Mouse (Mus musculus) limb, embryonic 15.5 days (tissue): Measurements from ENCODE around the gene Rnaseh2a. TPM values are rescaled to one million over a fixed set of nuclear protein-coding genes. Genes with fewer than 3 reads are reported as not detected.
A peak's percentile ranks its signal among the peaks of the same experiment; 100 is the strongest.

Experiments
- ATAC-seq: fragments of 200-750 bp; cut with Nextera tagmentation; 2 replicates; pipeline ENCODE4 v1.8.0; 2017; ENCODE audit warnings: low read depth, moderate TSS enrichment; ENCODE audit not compliant: insufficient number of reproducible peaks, low FRiP score, low TSS enrichment
- H3K27ac ChIP-seq: fragments of 300-500 bp; sonication (generic); 2 replicates; pipeline ENCODE4 v1.5.1; 2015; ENCODE audit warnings: moderate library complexity, mild to moderate bottlenecking, inconsistent platforms
- H3K27me3 ChIP-seq: fragments of 300-500 bp; sonication (generic); 2 replicates; pipeline ENCODE4 v1.6.1; 2015; ENCODE audit warnings: inconsistent platforms
- H3K36me3 ChIP-seq: fragments of 300-500 bp; sonication (generic); 2 replicates; pipeline ENCODE4 v1.6.1; 2015; ENCODE audit warnings: inconsistent platforms
- H3K4me1 ChIP-seq: fragments of 300-500 bp; sonication (generic); 2 replicates; pipeline ENCODE4 v1.6.1; 2015; ENCODE audit warnings: inconsistent platforms
- H3K4me2 ChIP-seq: fragments of 300-500 bp; sonication (generic); 2 replicates; pipeline ENCODE4 v1.6.1; 2015; ENCODE audit warnings: mild to moderate bottlenecking, inconsistent platforms
- H3K4me3 ChIP-seq: fragments of 300-500 bp; sonication (generic); 2 replicates; pipeline ENCODE4 v1.5.1; 2015; ENCODE audit warnings: mild to moderate bottlenecking, inconsistent platforms
- H3K9ac ChIP-seq: fragments of 300-500 bp; sonication (generic); 2 replicates; pipeline ENCODE4 v1.6.1; 2015; ENCODE audit warnings: inconsistent platforms
- H3K9me3 ChIP-seq: fragments of 300-500 bp; sonication (generic); 2 replicates; pipeline ENCODE4 v1.6.1; 2016; ENCODE audit warnings: inconsistent platforms
- WGBS: fragments of 180-500 bp; shearing (Covaris S2); methylation state at CpG from one replicate; pipeline ENCODE4 v1.1.7; 2015; 5-methylcytosine and 5-hydroxymethylcytosine counted together
- polyA plus RNA-seq: library from polyadenylated mRNA; unstranded; fragments of >200 nt; fragmentation: Nextera tagmentation; extraction: Ambion mirVana; gene quantifications from 2 replicates; pipeline ENCODE4 v1.2.1, GENCODE M21; 2015

Rnaseh2a gene
- polyA plus RNA-seq, 1 experiment from 2014 or later = 95.2 TPM

DNA sequence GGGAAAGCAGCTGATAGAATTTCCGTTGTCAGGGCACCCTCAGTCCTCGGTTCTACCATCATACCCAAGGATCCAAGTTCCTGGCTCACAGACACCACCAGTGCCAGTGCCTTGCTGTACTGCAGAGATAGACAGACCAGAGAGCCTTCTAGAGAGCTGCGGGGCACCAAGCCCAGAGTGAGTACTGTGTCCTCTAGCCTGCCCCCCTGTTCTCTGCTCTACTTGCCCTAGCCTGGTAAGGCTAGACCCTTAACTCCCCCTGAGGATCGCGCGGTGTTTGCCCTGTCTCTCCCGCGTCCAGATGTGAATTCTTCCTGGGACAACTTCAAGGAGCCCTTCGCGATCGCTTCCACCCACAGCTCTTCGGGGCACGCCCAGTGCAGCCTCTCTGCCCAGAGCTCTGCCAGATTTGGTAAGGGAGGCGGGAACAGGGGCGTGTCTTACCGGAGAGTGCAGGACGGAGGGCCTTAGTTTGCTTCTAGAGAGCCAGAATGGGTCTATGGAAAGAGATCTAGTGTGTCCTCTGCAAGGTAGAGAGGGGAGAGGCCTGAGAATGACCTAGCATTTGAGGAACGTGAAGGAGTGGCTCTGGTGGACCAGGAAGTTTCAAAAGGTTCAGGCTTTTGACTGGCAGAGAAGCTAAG lies 16.8 kb downstream of the Rnaseh2a start:
- WGBS = 4% methylated on average over 18 of the region's 18 CpGs
- Histone ChIP-seq H3K9me3 (no peaks in the 10 kb centered on the region), H3K4me2 (0 out of 2 replicates have a peak overlapping the region, but pooled peaks have one; percentile 14)

DNA sequence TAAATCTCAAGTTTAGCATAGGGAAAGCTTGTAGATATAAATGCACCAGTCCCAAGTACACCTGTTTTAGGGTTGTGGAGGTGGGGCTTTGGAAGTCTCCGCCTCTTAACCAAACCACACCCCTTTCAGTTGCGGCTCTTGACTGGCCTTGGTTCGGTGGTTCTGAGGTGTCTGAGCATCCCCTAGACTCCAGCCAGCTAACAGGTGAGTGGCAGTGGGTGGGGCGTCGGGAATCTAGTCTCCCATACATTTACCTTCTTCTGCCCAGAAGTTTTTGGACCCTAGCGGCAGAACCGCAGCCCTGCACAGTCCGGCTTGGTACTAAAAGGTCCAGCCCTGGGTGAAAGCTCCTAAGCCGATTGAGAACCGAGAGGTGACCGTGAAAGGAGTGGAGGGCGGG lies 19.8 kb downstream of the Rnaseh2a start:
- peaks cover 17% of the 10 kb centered on the region for H3K4me1 ChIP-seq
- no peak overlapping the region for H3K9ac ChIP-seq
- no peak overlapping the region for H3K4me3 ChIP-seq
- H3K4me2 ChIP-seq = no peak overlapping the region
- H3K27ac ChIP-seq = no peak overlapping the region
- H3K9me3 ChIP-seq = no peaks in the 10 kb centered on the region
- ATAC-seq = no peak
- peaks cover 74% of the 10 kb centered on the region for H3K27me3 ChIP-seq
- 21% methylated on average over 12 of the region's 12 CpGs for WGBS
- H3K36me3 ChIP-seq = no peaks in the 10 kb centered on the region

More for the DNA sequence above, 16.8 kb downstream of the Rnaseh2a start:
- no peak for ATAC-seq
- peaks cover 47% of the 10 kb centered on the region for H3K27me3 ChIP-seq
- peaks cover 10% of the 10 kb centered on the region for H3K36me3 ChIP-seq
- no peak overlapping the region for H3K9ac ChIP-seq
- peaks cover 5% of the 10 kb centered on the region for H3K4me1 ChIP-seq
- H3K4me3 ChIP-seq = no peak overlapping the region
- H3K27ac ChIP-seq = no peak overlapping the region

DNA sequence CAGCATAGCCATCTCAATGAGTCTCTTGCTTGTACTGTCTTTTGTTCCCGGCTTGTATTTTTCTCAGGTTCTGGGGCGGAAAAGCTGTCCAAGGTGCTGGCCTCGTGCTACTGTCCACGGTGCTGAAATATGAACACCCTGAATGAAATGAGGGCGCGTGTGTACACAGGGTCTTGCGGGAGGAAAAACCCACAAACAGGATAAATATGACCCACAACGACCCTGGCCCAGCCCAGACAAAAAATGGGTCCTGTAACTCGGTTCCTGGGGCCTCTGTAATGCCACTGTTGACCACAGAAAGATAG lies 22.4 kb downstream of the Rnaseh2a start:
- H3K4me3 ChIP-seq = no peak overlapping the region
- H3K27ac ChIP-seq = no peak overlapping the region
- H3K4me2 ChIP-seq = no peak overlapping the region
- no peak for ATAC-seq
- H3K27me3 ChIP-seq = peaks cover 83% of the 10 kb centered on the region
- no peaks in the 10 kb centered on the region for H3K36me3 ChIP-seq
- no peak overlapping the region for H3K9ac ChIP-seq
- WGBS = 10% methylated on average over 9 of the region's 9 CpGs
- H3K4me1 ChIP-seq = peaks cover 16% of the 10 kb centered on the region
- no peaks in the 10 kb centered on the region for H3K9me3 ChIP-seq

DNA sequence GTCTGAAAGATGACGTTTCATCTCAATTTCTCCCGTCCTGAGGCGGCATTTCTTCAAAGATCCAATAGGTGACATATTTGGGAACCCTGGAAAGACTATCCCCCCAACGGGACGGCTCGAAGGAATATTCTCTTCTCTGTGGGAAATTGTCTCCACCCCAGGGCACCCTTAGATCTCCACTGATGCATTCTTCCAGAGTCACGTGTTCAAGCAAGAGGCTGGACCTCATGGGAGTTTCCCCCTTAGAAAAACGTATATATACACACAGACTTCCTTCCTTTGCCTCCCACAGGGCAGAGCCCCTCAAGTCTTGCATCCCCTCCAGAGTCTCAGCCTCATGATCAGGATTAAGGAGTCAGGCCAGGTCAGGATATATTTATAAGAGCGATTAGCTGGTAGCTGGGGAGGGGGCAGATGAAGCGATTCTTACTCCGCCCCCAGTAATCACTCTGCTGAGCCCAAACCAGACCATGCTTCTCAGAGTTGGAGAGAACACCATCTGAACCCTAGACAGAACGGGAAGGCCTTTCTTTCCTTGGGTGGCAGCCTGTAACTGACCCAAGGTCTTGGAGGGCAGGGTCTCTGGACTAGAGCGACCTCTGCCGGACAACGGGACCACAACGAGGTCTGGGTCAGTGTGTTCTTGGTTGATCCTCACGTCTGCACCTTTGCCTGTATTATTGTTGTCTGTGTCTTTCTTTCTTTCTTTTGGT lies 22.9 kb downstream of the Rnaseh2a start, which contains the start of gene Rtbdn:
TSS of gene Rtbdn (plus strand) at position 464 of the 713 bp plus-strand sequence.
- Histone ChIP-seq H3K4me3 (peak within 1 kb of the TSS; percentile 43), H3K27ac (no peak within 1 kb of the TSS), H3K9ac (no peak within 1 kb of the TSS), H3K4me2 (peak within 1 kb of the TSS; percentile 84), H3K36me3 (no peaks in the 10 kb centered on the region), H3K9me3 (no peaks in the 10 kb centered on the region), H3K4me1 (peaks cover 16% of the 10 kb centered on the region), H3K27me3 (peaks cover 81% of the 10 kb centered on the region)
- no peak for ATAC-seq
- 13% methylated on average over 17 of the region's 17 CpGs for WGBS

DNA sequence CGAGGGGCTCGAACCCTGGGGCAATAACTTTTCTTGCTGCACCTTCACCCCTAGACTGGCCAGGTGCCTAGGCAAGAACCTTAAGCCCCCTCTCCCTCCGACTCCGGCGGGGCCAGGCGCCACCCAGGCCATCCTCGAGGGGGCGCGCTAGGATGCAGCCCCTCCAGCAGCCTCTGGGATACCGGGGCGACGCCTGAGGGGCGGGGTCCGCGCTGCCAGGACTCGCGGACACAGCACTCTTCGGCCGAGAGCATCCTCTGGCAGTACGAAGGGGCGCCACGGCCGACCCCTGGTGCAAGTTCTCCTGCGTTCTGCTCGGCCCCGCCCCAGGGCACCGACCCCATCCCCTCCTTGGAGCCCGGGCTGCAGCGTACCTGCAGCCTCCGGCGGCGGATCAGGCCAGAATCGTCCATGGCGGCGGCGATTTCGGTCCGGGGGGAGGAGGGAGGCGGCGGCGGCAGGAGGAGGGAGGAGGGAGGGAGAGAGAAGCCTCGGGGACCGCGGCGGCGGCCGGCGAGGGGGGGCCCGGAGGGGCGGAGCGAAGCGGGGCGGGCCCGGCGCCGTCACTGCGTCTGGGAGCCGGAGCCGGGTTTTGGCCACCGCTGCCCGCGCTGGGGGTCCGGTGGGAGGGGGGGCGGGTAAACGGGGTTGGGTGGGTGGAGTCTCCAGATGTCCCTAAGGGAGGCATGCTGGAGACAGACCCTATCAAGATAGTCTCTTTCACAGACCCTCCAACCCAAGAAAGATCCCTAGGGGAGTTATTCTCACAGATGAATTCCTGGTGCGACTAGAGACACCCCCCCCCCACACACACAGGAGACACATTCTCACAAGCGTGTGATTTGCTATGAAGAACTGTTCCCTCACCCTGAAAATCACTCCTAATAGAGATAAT lies 23.7 kb downstream of the Rnaseh2a start:
- H3K36me3 ChIP-seq = no peaks in the 10 kb centered on the region
- H3K27ac ChIP-seq = no peak overlapping the region
- H3K27me3 ChIP-seq = peaks cover 81% of the 10 kb centered on the region
- H3K4me1 ChIP-seq = peaks cover 16% of the 10 kb centered on the region
- peak overlapping the region; percentile 43 for H3K4me3 ChIP-seq
- peak overlapping the region; percentile 84 for H3K4me2 ChIP-seq
- no peak for ATAC-seq
- WGBS = under 1% methylated on average over 44 of the region's 67 CpGs
- no peak overlapping the region for H3K9ac ChIP-seq
- H3K9me3 ChIP-seq = no peaks in the 10 kb centered on the region

DNA sequence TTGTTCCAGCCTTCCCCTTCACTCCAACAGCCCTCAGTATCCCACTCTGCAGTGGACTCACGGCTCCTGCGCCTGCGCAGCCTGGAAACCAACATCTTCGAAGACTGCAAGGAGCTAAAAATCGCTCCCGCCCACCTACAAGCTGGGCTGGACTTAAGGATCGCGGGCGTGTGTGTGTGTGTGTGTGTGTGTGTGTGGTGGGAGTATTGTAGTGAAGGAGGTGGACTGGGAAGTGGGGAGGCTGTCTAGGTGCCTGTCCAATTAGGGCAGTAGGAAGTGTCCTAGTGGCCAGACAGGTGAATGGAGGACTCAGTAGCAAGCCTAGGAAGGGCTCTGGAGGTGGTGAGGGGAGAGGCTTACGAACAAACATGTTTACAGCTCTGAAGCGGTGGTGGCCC lies 24.3 kb downstream of the Rnaseh2a start:
- H3K4me1 ChIP-seq = peaks cover 16% of the 10 kb centered on the region
- 5% methylated on average over 11 of the region's 11 CpGs for WGBS
- H3K36me3 ChIP-seq = no peaks in the 10 kb centered on the region
- ATAC-seq = no peak
- H3K27me3 ChIP-seq = peaks cover 79% of the 10 kb centered on the region
- H3K9ac ChIP-seq = no peak overlapping the region
- H3K9me3 ChIP-seq = no peaks in the 10 kb centered on the region
- H3K4me2 ChIP-seq = peak overlapping the region; percentile 84; the same call in 1 of the 2 replicates
- H3K27ac ChIP-seq = no peak overlapping the region
- peak overlapping the region; percentile 43; the same call in 1 of the 2 replicates for H3K4me3 ChIP-seq

DNA sequence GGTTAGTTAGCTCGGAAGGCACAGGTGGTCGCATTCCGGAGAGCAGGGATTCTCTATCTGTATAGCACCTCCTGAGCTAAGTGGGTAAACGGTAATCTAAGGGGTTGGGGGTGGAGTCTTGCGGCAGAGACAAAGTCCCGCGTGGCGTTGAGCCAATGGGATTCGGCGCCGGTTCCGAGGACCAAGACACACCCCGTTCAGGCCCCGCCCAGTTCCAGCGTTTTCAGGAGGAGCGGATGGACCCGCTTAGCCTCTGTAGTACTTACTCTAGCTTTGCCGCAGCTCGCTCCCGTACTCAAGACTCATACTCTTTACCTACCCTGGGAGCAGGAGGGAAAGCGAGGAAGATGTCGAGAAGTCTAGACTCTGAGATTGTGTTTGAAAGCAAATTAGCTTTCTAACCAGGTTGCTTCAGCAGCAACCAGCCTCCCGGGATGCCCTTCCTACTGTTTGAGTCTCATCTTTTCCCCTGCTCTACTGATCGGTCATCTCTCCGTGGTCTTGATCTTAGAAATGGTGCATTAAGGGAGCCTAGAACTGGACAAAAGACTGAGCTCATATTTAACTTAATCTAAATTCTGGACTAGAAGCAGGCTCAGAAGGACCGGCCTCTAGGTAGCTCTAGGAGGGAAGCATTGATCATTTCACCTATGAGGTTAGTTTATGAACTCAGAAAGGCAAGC lies 24.9 kb downstream of the Rnaseh2a start:
- H3K36me3 ChIP-seq = no peaks in the 10 kb centered on the region
- peaks cover 75% of the 10 kb centered on the region for H3K27me3 ChIP-seq
- H3K4me1 ChIP-seq = peaks cover 16% of the 10 kb centered on the region
- H3K27ac ChIP-seq = no peak overlapping the region
- no peak for ATAC-seq
- H3K9me3 ChIP-seq = no peaks in the 10 kb centered on the region
- WGBS = 3% methylated on average over 26 of the region's 26 CpGs
- H3K4me2 ChIP-seq = no peak overlapping the region
- no peak overlapping the region for H3K9ac ChIP-seq
- no peak overlapping the region for H3K4me3 ChIP-seq

DNA sequence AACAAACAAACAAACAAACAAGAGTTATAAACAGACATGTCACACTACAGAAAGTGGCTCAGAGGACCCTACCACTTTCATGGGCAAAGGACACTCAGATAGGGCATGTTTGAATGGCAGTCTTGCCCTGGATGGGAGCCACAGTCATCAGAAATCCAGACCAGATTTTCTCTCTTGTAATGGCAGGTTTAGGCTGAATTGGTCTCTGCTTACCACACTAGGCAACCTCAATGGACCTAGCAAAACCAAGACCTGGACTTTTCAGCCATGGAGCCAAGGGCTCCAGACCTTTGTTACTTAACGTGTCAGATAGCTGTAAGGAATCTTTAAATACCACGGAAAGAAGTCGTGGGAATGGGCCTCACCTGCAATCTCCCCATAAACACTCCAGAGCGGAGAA lies 25.9 kb downstream of the Rnaseh2a start:
- 22% methylated on average over 4 of the region's 4 CpGs for WGBS
- Histone ChIP-seq H3K4me2 (no peak overlapping the region), H3K9ac (no peak overlapping the region), H3K4me1 (peaks cover 16% of the 10 kb centered on the region), H3K9me3 (no peaks in the 10 kb centered on the region), H3K27me3 (peaks cover 80% of the 10 kb centered on the region), H3K27ac (no peak overlapping the region), H3K36me3 (no peaks in the 10 kb centered on the region), H3K4me3 (no peak overlapping the region)
- no peak for ATAC-seq

DNA sequence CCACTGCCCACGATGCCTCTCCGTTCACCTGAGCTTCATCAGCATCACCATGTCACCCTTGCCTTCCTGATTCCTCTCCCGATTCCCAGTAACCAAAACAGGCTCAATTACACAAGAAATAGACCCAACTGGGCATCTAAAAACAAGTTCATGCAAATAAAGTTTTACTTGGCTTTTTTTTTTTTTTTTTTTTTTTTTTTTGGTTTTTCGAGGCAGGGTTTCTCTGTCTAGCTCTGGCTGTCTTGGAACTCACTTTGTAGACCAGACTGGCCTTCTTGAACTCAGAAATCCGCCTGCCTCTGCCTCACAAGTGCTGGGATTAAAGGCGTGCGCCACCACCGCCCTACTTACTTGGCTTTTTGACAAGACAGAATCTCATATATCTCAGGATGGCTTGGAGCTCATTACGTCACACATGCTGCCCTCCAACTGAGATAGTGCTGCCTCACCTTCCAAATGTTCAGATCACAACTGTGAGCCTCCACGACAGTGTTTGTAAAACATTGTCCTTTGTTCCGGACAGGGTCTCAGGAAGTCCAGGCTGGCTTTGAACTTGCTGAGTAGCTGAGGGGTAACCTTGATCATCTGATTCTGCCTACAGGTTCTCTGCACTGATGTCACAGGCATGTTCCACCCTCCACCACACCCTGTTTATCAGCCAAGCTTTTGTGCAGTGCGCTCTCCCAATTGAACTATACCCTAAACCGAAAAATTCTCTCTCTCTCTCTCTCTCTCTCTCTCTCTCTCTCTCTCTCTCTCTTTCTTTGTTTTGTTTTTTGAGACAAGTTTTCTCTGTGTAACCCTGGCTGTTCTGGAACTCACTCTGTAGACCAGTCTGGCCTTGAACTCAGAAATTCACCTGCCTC lies 31.7 kb downstream of the Rnaseh2a start:
- WGBS = 60% methylated on average over 13 of the region's 13 CpGs
- ATAC-seq = no peak
- H3K9ac ChIP-seq = no peak overlapping the region
- H3K4me1 ChIP-seq = peaks cover 14% of the 10 kb centered on the region
- H3K27me3 ChIP-seq = peaks cover 79% of the 10 kb centered on the region
- H3K27ac ChIP-seq = no peak overlapping the region
- peak overlapping the region; percentile 38; the same call in 1 of the 2 replicates for H3K4me3 ChIP-seq
- peak overlapping the region; percentile 70; the same call in 1 of the 2 replicates for H3K4me2 ChIP-seq
- H3K9me3 ChIP-seq = no peaks in the 10 kb centered on the region
- H3K36me3 ChIP-seq = no peaks in the 10 kb centered on the region

DNA sequence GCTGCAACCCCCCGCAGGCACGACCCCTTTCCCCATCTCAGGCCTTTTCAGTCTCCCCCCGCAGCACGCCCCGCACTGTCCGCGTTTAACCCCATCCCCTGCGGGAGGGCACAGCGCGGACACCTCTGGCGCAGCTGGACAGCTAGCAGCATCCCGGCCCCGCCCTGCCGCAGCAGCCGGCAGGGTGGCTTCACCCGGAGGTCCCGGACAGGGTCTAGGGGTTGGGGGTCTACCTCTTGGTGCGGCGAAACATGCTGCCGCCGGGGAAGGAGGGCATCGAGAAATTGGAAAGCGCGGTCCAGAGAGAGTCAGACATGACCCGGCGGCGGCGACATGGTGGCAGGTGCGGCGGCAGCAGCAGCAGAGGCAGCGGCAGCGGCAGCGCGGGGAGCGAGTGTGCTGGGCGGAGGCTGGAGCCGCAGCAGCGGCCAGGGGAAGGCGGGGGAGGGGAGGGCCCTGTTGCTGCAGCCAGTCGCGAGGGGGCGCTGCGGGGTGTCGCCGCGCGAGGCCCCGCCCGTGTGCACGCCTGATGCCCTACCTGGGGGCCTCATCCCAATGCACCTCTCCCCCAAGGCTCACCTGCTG lies 32.5 kb downstream of the Rnaseh2a start, which contains the start of gene Mast1:
TSS of gene Mast1 (minus strand) at position 398 of the 585 bp plus-strand sequence.
- no peak for ATAC-seq
- peaks cover 14% of the 10 kb centered on the region for H3K4me1 ChIP-seq
- peaks cover 77% of the 10 kb centered on the region for H3K27me3 ChIP-seq
- peak within 1 kb of the TSS; percentile 38 for H3K4me3 ChIP-seq
- H3K9me3 ChIP-seq = no peaks in the 10 kb centered on the region
- no peak within 1 kb of the TSS for H3K27ac ChIP-seq
- WGBS = under 1% methylated on average over 45 of the region's 50 CpGs
- no peak within 1 kb of the TSS for H3K9ac ChIP-seq
- peak within 1 kb of the TSS; percentile 70 for H3K4me2 ChIP-seq
- no peaks in the 10 kb centered on the region for H3K36me3 ChIP-seq
